Mouse (Mus musculus): ENCODE results near the gene Tcl1b2. TPM values are rescaled to one million over a fixed set of nuclear protein-coding genes. Genes with fewer than 3 reads are reported as not detected.

The Tcl1b2 gene
- polyA plus RNA-seq (2012; rRNA removed), result not detected in 2 replicates

GRCm38 (mm10) chr12:105145714-105146113 lies at the start of gene Tcl1b2:
TSS of gene Tcl1b2 (plus strand) at chr12:105146014.

DNA sequence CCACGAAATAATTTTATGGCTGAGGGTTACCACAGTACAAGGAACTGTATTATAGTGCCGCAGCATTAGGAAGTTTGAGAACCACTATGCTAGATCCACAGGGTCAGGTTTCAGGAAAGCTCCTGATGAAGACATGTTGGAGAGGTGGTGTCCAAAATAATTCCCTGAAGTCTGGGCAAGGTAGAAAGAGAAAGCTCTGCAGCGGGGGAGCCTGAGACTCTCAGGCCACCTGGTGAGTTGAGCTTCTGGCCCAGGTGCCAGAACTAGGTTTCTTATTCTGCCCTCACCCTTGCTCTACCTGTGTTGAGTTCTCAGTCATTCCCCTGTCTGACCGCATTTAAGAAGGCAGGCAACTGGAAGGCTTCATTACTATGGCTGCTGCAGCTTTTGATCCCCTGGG lies 13.6 kb downstream of the Tcl1b2 start, which contains the start of gene Tcl1b1:
Tcl1b1 (plus strand) TSS at position 301 of the 400 bp plus-strand sequence.

GRCm38 (mm10) chr12:105176044-105176443 lies 30.2 kb downstream of the Tcl1b2 start, which contains the start of gene Tcl1b5:
TSS of gene Tcl1b5 (plus strand) at chr12:105176344.

GRCm38 (mm10) chr12:105190743-105191142 lies 44.9 kb downstream of the Tcl1b2 start, which contains the start of gene Tcl1b3:
TSS of gene Tcl1b3 (plus strand) at chr12:105191043.

DNA sequence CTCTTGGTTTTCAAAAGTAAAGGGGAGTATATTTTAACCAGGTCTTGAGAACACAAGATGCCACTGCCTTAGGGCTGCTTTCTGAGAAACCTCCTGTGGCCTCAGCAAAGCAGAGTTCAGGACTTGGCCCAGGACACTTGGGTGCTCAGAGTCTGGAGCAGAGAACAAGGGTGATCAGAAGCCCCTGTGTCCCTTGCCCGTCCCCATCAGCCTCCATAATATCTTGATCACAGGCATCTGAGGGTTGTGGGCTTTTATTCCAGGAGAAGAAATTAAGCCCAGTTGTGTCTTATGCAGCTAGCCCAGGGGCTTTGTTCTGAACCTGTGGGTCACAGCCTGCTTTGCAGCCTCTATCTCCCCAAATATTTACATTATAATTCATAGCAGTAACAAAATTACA lies 55.8 kb downstream of the Tcl1b2 start, which contains the start of gene Tcl1b4:
Tcl1b4 (plus strand) TSS at position 301 of the 400 bp plus-strand sequence.

Other genes with a start within 250 kb of the Tcl1b2 start
- 0.55 and 0.77 TPM in 2 replicates for gene Syne3, start 136.2 kb upstream of the Tcl1b2 start, polyA plus RNA-seq (2012; rRNA removed)
- gene Glrx5, start 113.3 kb upstream of the Tcl1b2 start, polyA plus RNA-seq (2012; rRNA removed), result 79.9 and 125 TPM in 2 replicates
- gene Tcl1b1, start 13.7 kb downstream of the Tcl1b2 start, polyA plus RNA-seq (2012; rRNA removed), result not detected in 2 replicates
- gene Tcl1b5, start 30.3 kb downstream of the Tcl1b2 start, polyA plus RNA-seq (2012; rRNA removed), result not detected in 2 replicates
- not detected in 2 replicates for gene Tcl1b3, start 45.0 kb downstream of the Tcl1b2 start, polyA plus RNA-seq (2012; rRNA removed)
- not detected in 2 replicates for gene Tcl1b4, start 55.9 kb downstream of the Tcl1b2 start, polyA plus RNA-seq (2012; rRNA removed)
- 0.14 TPM in 1 of 2 replicates, not detected in the other for gene Tcl1, start 76.8 kb downstream of the Tcl1b2 start, polyA plus RNA-seq (2012; rRNA removed)
- gene Tunar, start 187.9 kb downstream of the Tcl1b2 start, polyA plus RNA-seq (2012; rRNA removed), result 0.60 and 0.78 TPM in 2 replicates

Measured in central nervous system, embryonic 11.5 days (tissue).